Mouse (Mus musculus): ENCODE measurements around the gene Obp2a. TPM values are rescaled to one million over a fixed set of nuclear protein-coding genes. Genes with fewer than 3 reads are reported as not detected.

Gene Obp2a
- polyA plus RNA-seq (2012; rRNA removed; ENCODE audit: low replicate concordance) = not detected in 2 replicates

DNA sequence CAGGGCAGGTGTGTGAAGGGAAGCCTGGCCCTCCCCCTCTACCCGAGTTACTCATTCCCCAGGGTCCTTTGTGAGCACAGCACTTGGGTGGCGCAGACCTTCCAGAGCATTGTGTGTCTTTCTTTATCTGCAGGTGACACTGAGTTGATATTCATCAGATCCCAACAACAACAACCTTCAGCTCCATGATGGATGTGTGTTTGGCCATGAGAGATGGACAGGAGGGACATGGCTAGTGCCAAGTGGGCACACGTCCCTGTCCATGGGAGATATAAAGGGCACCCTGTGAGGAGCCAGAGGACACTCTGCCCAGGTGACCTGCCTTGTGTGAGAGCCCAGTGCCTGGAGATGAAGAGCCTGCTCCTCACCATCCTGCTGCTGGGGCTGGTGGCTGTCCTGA lies at the start of gene Obp2a:
Obp2a (plus strand) TSS at position 301 of the 400 bp plus-strand sequence.

DNA sequence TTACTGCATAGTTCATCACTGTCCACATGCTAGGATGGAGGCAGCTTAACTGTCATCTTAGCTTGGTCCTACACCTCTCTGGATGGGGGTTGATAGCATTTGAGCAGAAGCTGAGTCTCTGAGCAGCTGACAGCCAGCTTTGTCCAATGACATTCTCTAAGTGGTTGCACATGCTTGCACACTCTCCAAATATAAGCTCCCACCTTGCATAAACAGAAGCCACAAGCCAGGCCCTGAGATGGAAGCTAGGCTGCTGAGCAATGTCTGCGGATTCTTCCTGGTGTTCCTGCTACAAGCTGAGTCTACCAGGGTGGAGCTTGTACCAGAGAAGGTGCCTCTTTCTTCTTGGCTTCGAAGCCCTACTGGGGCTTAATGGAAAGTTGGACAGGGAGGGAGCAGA lies 46.9 kb upstream of the Obp2a start, which contains the start of gene Lcn8:
Lcn8 (plus strand) TSS at position 219 of the 400 bp plus-strand sequence.

GRCm38 (mm10) chr2:25657652-25658051 lies 42.2 kb upstream of the Obp2a start, which contains the start of gene Lcn5:
Gene Lcn5, plus strand, starts transcription at chr2:25657952.

GRCm38 (mm10) chr2:25676486-25676885 lies 23.4 kb upstream of the Obp2a start, which contains the start of gene Lcn6:
Gene Lcn6, plus strand, starts transcription at chr2:25676786.

DNA sequence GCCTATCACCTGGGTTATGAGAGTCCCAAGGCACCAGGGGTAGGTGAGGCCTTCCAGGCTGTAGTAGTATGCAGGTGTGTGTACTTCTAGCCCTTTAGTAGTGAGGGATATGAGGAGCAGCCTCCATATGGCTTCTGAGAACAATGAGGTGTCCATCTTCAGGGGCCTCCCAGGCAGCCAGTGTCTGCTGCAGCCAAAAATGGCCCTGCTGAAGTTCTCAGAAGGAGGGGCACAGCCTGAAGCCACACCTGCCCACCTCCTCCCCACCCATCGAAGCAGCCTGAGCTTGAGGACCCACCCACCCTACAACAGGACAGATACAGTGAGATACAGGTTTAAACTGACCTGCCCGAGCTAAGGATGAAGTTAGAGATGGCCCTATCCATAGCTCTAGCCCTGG lies 17.4 kb upstream of the Obp2a start, which contains the start of gene Lcn10:
Lcn10 (plus strand) TSS at position 301 of the 400 bp plus-strand sequence.

DNA sequence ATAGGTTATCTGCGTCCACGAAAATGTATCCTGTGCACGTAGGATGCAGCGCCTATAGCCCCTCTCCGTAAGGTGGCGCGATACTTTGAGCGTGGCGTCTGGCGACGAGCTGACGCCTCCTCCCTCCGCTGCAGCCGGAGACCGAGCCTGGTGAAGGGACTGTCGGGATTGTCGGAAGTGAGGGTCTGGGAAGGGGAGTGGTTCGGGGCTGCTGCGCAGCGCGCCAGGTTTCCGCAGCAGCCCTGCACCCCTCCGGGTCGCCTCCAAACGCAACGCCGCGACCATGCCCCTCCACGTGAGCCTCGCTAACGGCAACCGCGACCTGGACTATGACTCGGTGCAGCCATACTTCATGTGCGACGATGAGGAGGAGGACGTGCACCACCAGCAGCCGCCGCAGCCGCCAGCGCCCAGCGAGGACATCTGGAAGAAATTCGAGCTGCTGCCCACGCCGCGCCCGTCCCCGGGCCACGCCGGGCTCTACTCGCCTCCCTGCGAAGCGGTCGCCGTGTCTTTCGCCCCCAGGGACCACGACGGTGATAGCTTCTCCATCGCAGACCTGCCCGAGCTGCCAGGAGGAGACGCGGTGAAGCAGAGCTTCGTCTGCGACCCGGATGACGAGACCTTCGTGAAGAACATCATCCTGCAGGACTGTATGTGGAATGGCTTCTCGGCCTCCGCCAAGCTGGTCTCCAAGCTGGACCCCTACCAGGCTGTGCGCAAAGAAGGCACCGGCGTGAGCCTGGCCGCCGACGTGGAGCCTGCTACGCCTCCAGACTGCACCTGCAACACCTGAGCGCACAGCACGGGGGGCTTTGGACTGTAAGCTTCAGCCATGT lies 7.0 kb downstream of the Obp2a start, which contains the start of gene Bmyc:
Bmyc (plus strand) TSS at position 97 of the 839 bp plus-strand sequence.

GRCm38 (mm10) chr2:25736709-25737108 lies 36.9 kb downstream of the Obp2a start, which contains the start of gene Obp2b:
Gene Obp2b, plus strand, starts transcription at chr2:25737009.

Other genes with a start within 250 kb of the Obp2a start
- gene Clic3, start 243.2 kb upstream of the Obp2a start, polyA plus RNA-seq (2012; rRNA removed; ENCODE audit: low replicate concordance) = 8.4 and 21.2 TPM in 2 replicates
- 92.7 and 147 TPM in 2 replicates for gene Paxx, start 238.9 kb upstream of the Obp2a start, polyA plus RNA-seq (2012; rRNA removed; ENCODE audit: low replicate concordance)
- 4.8 and 6.6 TPM in 2 replicates for gene Ptgds, start 230.0 kb upstream of the Obp2a start, polyA plus RNA-seq (2012; rRNA removed; ENCODE audit: low replicate concordance)
- gene Lcn12, start 206.1 kb upstream of the Obp2a start, polyA plus RNA-seq (2012; rRNA removed; ENCODE audit: low replicate concordance) = not detected in 2 replicates
- gene Fbxw5, start 199.3 kb upstream of the Obp2a start, polyA plus RNA-seq (2012; rRNA removed; ENCODE audit: low replicate concordance) = 19.9 and 31.9 TPM in 2 replicates
- gene C8g, start 198.3 kb upstream of the Obp2a start, polyA plus RNA-seq (2012; rRNA removed; ENCODE audit: low replicate concordance) = 12.2 and 13.2 TPM in 2 replicates
- 20.0 and 23.9 TPM in 2 replicates for gene Traf2, start 153.1 kb upstream of the Obp2a start, polyA plus RNA-seq (2012; rRNA removed; ENCODE audit: low replicate concordance)
- gene Edf1, start 142.2 kb upstream of the Obp2a start, polyA plus RNA-seq (2012; rRNA removed; ENCODE audit: low replicate concordance) = 65.0 and 134 TPM in 2 replicates
- gene Mamdc4, start 125.2 kb upstream of the Obp2a start, polyA plus RNA-seq (2012; rRNA removed; ENCODE audit: low replicate concordance) = 3.4 and 4.2 TPM in 2 replicates
- 42.8 and 48.1 TPM in 2 replicates for gene Phpt1, start 124.8 kb upstream of the Obp2a start, polyA plus RNA-seq (2012; rRNA removed; ENCODE audit: low replicate concordance)
- gene Ajm1, start 118.3 kb upstream of the Obp2a start, polyA plus RNA-seq (2012; rRNA removed; ENCODE audit: low replicate concordance) = 0.79 and 2.0 TPM in 2 replicates
- gene Rabl6, start 91.5 kb upstream of the Obp2a start, polyA plus RNA-seq (2012; rRNA removed; ENCODE audit: low replicate concordance) = 69.2 and 71.3 TPM in 2 replicates
- not detected in 2 replicates for gene Ccdc183, start 82.4 kb upstream of the Obp2a start, polyA plus RNA-seq (2012; rRNA removed; ENCODE audit: low replicate concordance)
- 20.4 and 44.3 TPM in 2 replicates for gene Tmem141, start 78.0 kb upstream of the Obp2a start, polyA plus RNA-seq (2012; rRNA removed; ENCODE audit: low replicate concordance)
- gene Fcna, start 72.0 kb upstream of the Obp2a start, polyA plus RNA-seq (2012; rRNA removed; ENCODE audit: low replicate concordance) = 17.3 and 33.5 TPM in 2 replicates
- not detected in 2 replicates for gene Lcn8, start 46.9 kb upstream of the Obp2a start, polyA plus RNA-seq (2012; rRNA removed; ENCODE audit: low replicate concordance)
- not detected in 2 replicates for gene Lcn5, start 42.1 kb upstream of the Obp2a start, polyA plus RNA-seq (2012; rRNA removed; ENCODE audit: low replicate concordance)
- gene Lcn6, start 23.3 kb upstream of the Obp2a start, polyA plus RNA-seq (2012; rRNA removed; ENCODE audit: low replicate concordance) = not detected in 2 replicates
- not detected in 2 replicates for gene Lcn10, start 17.3 kb upstream of the Obp2a start, polyA plus RNA-seq (2012; rRNA removed; ENCODE audit: low replicate concordance)
- gene Bmyc, start 6.7 kb downstream of the Obp2a start, polyA plus RNA-seq (2012; rRNA removed; ENCODE audit: low replicate concordance) = 39.9 and 133 TPM in 2 replicates
- not detected in 2 replicates for gene Obp2b, start 37.0 kb downstream of the Obp2a start, polyA plus RNA-seq (2012; rRNA removed; ENCODE audit: low replicate concordance)
- gene Lcn3, start 65.5 kb downstream of the Obp2a start, polyA plus RNA-seq (2012; rRNA removed; ENCODE audit: low replicate concordance) = not detected in 2 replicates
- gene Lcn11, start 77.0 kb downstream of the Obp2a start, polyA plus RNA-seq (2012; rRNA removed; ENCODE audit: low replicate concordance) = not detected in 2 replicates
- gene Gm13539, start 82.2 kb downstream of the Obp2a start, polyA plus RNA-seq (2012; rRNA removed; ENCODE audit: low replicate concordance) = not detected in 2 replicates
- gene Glt6d1, start 115.8 kb downstream of the Obp2a start, polyA plus RNA-seq (2012; rRNA removed; ENCODE audit: low replicate concordance) = not detected in 2 replicates
- gene Lcn9, start 123.1 kb downstream of the Obp2a start, polyA plus RNA-seq (2012; rRNA removed; ENCODE audit: low replicate concordance) = not detected in 2 replicates
- not detected in 2 replicates for gene Sohlh1, start 147.2 kb downstream of the Obp2a start, polyA plus RNA-seq (2012; rRNA removed; ENCODE audit: low replicate concordance)
- gene Kcnt1, start 163.7 kb downstream of the Obp2a start, polyA plus RNA-seq (2012; rRNA removed; ENCODE audit: low replicate concordance) = 0.48 and 0.57 TPM in 2 replicates